Comparison of ENCODE assay signal across 9 mouse cellular contexts in genomic region chr12:16855632-16856305, GRCm38 (mm10). TPM values are rescaled to one million over a fixed set of nuclear protein-coding genes. Genes with fewer than 3 reads are reported as not detected.
DNase-seq lines count a peak whose midpoint lies in the region; ATAC-seq and TF ChIP-seq lines count a peak whose summit lies in the region.
"Had no signal": no experiment of that assay in that cellular context is flagged by ENCODE, and none has a peak within 500 bp of the region (broad histone marks: within the 10 kb centered on the region; RNA-seq: fewer than 3 reads in every experiment).

No protein-coding gene starts in this region.

- TF ChIP-seq CTCF in forebrain, postnatal 0 days (IDR thresholded peaks at IDR 0.05; ENCODE audit: low read depth): no peak

- H3K36me3 ChIP-seq in lung, embryonic 16.5 days (ENCODE audit: control insufficient read depth, insufficient read depth, low read length): no peaks in the 10 kb centered on the region
- no peaks in the 10 kb centered on the region for H3K36me3 ChIP-seq in forebrain, postnatal 0 days (ENCODE audit: insufficient read depth)

- no peaks in the 10 kb centered on the region for H3K27me3 ChIP-seq in lung, embryonic 16.5 days (ENCODE audit: control insufficient read depth, insufficient read depth, low read depth, low read length)
- no peaks in the 10 kb centered on the region for H3K27me3 ChIP-seq in forebrain, postnatal 0 days (ENCODE audit: insufficient read depth, low read length)

- H3K27ac ChIP-seq in lung, embryonic 16.5 days (ENCODE audit: low read length): no peak overlapping the region
- peak overlapping the region; percentile 84 for H3K27ac ChIP-seq in forebrain, postnatal 0 days (ENCODE audit: low read depth, low read length)

- H3K9ac ChIP-seq in lung, embryonic 16.5 days (ENCODE audit: low read length): no peak overlapping the region
- H3K9ac ChIP-seq in forebrain, postnatal 0 days: no peak overlapping the region

- WGBS in lung, embryonic 16.5 days: 30% methylated on average over 6 of the region's 6 CpGs
- WGBS in forebrain, postnatal 0 days: 4% methylated on average over 6 of the region's 6 CpGs

- H3K4me2 ChIP-seq in lung, embryonic 16.5 days (ENCODE audit: low read depth, low read length): no peak overlapping the region
- H3K4me2 ChIP-seq in forebrain, postnatal 0 days (ENCODE audit: low read depth): peak overlapping the region; percentile 27

- DNase-seq in lung, postnatal 4 days: no peak
- peak; percentile 89 for DNase-seq in forebrain, postnatal 0 days
- peak; percentile 90 for DNase-seq in left cerebral cortex, adult 9 months (ENCODE audit: low spot score in 2 of 2)
- DNase-seq in right cerebral cortex, adult 2 months (ENCODE audit: low spot score in 2 of 2): peak; percentile 82 to 84
- DNase-seq in heart, postnatal 4 days: no peak
- no peak for DNase-seq in spleen, adult 12 weeks (ENCODE audit: low spot score)
- DNase-seq in adrenal gland, adult 2 months: no peak

- ATAC-seq in lung, embryonic 16.5 days (ENCODE audit: low read depth): peak; percentile 73
- ATAC-seq in forebrain, postnatal 0 days: peak; percentile 96

- H3K4me3 ChIP-seq in lung, embryonic 16.5 days (ENCODE audit: low read length): no peak overlapping the region
- no peak overlapping the region for H3K4me3 ChIP-seq in forebrain, postnatal 0 days (ENCODE audit: low read depth, low read length)
- H3K4me3 ChIP-seq: erythroblast, embryonic 14.5 days had no signal

- H3K4me1 ChIP-seq in lung, embryonic 16.5 days (replicated peaks; ENCODE audit: control insufficient read depth, insufficient read depth, low read length): peaks cover 12% of the 10 kb centered on the region
- peaks cover 7% of the 10 kb centered on the region; the same call in 1 of the 2 replicates for H3K4me1 ChIP-seq in forebrain, postnatal 0 days (ENCODE audit: insufficient read depth)

- no peaks in the 10 kb centered on the region for H3K9me3 ChIP-seq in lung, embryonic 16.5 days (ENCODE audit: control insufficient read depth, low read length)
- H3K9me3 ChIP-seq in forebrain, postnatal 0 days (ENCODE audit: low read length): no peaks in the 10 kb centered on the region

RNA-seq across cellular contexts. Expression of gene Rock2, which starts 38.9 kb away (rescaled TPM):
- polyA plus RNA-seq in lung, embryonic 16.5 days (2015; fragmentation: Nextera tagmentation; extraction: Ambion mirVana): 15.3 and 15.7 TPM in 2 replicates
- 33.5 and 43.1 TPM in 2 replicates for total RNA-seq in forebrain, postnatal 0 days (2014; rRNA removed)
- 7.0 and 10.5 TPM in 2 replicates for polyA plus RNA-seq in forebrain, postnatal 0 days (2015; fragmentation: Nextera tagmentation; extraction: Ambion mirVana)
- total RNA-seq in heart, postnatal 4 days (2021): 10 to 100 TPM; 93.4 to 98.4 TPM
- total RNA-seq in adrenal gland, adult 2 months (2021): 10 to 100 TPM; 71.9 to 74.6 TPM
- 2.1 and 2.5 TPM in 2 replicates for polyA plus RNA-seq in adrenal gland, adult 2 months (2012; rRNA removed)

RNA-seq across cellular contexts. Expression of gene E2f6, which starts 45.0 kb away (rescaled TPM):
- 29.6 and 33.4 TPM in 2 replicates for polyA plus RNA-seq in lung, embryonic 16.5 days (2015; fragmentation: Nextera tagmentation; extraction: Ambion mirVana)
- total RNA-seq in forebrain, postnatal 0 days (2014; rRNA removed): 18.9 and 26.4 TPM in 2 replicates
- 12.2 and 15.4 TPM in 2 replicates for polyA plus RNA-seq in forebrain, postnatal 0 days (2015; fragmentation: Nextera tagmentation; extraction: Ambion mirVana)
- 10 to 100 TPM; 51.1 to 53.6 TPM for total RNA-seq in heart, postnatal 4 days (2021)
- 10 to 100 TPM; 35.9 to 46.1 TPM for total RNA-seq in adrenal gland, adult 2 months (2021)
- polyA plus RNA-seq in adrenal gland, adult 2 months (2012; rRNA removed): 16.4 and 18.6 TPM in 2 replicates

RNA-seq across cellular contexts. Expression of gene Greb1, which starts 55.1 kb away (rescaled TPM):
- 3.8 and 4.3 TPM in 2 replicates for polyA plus RNA-seq in lung, embryonic 16.5 days (2015; fragmentation: Nextera tagmentation; extraction: Ambion mirVana)
- 0.48 and 1.6 TPM in 2 replicates for total RNA-seq in forebrain, postnatal 0 days (2014; rRNA removed)
- polyA plus RNA-seq in forebrain, postnatal 0 days (2015; fragmentation: Nextera tagmentation; extraction: Ambion mirVana): 0.15 and 0.25 TPM in 2 replicates
- total RNA-seq in heart, postnatal 4 days (2021): under 1 TPM; 0.10 to 0.54 TPM
- total RNA-seq in adrenal gland, adult 2 months (2021): 10 to 100 TPM; 42.7 to 62.6 TPM
- 58.8 and 81.7 TPM in 2 replicates for polyA plus RNA-seq in adrenal gland, adult 2 months (2012; rRNA removed)
- polyA plus RNA-seq: erythroblast, embryonic 14.5 days had no signal

Comparison
In these comparisons a context has a peak if more than half of its experiments do, and no peak if none do; other contexts are left out.
1. DNase-seq: peak in forebrain, postnatal 0 days (single experiment), left cerebral cortex, adult 9 months (2 of 2) and right cerebral cortex, adult 2 months (2 of 2); none in lung, postnatal 4 days (0 of 2), heart, postnatal 4 days (single experiment), spleen, adult 12 weeks (single experiment) and adrenal gland, adult 2 months (single experiment).
2. RNA of gene Greb1, which starts 55.1 kb away (total RNA-seq): 42.7 to 62.6 TPM in adrenal gland, adult 2 months; 0.10 to 0.54 TPM in heart, postnatal 4 days and 0.48 to 1.6 TPM in forebrain, postnatal 0 days; every median in the first group is over 10 times any median in the second.